Mouse (Mus musculus) CD4-positive, CD25-positive, alpha-beta regulatory T cell, adult 2 months (primary cell): ENCODE results near the gene Boc.
"Not testable (repeated sequence)": the region's sequence is repeated elsewhere in the genome, so short reads cannot be mapped to it uniquely, and the experiment has no call there.

Experiments used
- DNase-seq: peaks from one replicate; pipeline ENCODE4 v3.0.0-alpha.2; 2012; ENCODE audit warnings: low read depth, low spot score

Gene Boc

GRCm38 (mm10) chr16:44491051-44491450 is 67.6 kb downstream of the Boc start:
- no peak for DNase-seq

- no peak for DNase-seq
Observed at GRCm38 (mm10) chr16:44487194-44487593, 71.5 kb downstream of the Boc start.

GRCm38 (mm10) chr16:44486612-44487011 is 72.1 kb downstream of the Boc start:
- DNase-seq = no peak

GRCm38 (mm10) chr16:44485691-44486090 is 73.0 kb downstream of the Boc start:
- DNase-seq = no peak

GRCm38 (mm10) chr16:44484831-44485230 is 73.9 kb downstream of the Boc start:
- no peak for DNase-seq

GRCm38 (mm10) chr16:44484079-44484478 is 74.6 kb downstream of the Boc start:
- peak; percentile 82 for DNase-seq

DNA sequence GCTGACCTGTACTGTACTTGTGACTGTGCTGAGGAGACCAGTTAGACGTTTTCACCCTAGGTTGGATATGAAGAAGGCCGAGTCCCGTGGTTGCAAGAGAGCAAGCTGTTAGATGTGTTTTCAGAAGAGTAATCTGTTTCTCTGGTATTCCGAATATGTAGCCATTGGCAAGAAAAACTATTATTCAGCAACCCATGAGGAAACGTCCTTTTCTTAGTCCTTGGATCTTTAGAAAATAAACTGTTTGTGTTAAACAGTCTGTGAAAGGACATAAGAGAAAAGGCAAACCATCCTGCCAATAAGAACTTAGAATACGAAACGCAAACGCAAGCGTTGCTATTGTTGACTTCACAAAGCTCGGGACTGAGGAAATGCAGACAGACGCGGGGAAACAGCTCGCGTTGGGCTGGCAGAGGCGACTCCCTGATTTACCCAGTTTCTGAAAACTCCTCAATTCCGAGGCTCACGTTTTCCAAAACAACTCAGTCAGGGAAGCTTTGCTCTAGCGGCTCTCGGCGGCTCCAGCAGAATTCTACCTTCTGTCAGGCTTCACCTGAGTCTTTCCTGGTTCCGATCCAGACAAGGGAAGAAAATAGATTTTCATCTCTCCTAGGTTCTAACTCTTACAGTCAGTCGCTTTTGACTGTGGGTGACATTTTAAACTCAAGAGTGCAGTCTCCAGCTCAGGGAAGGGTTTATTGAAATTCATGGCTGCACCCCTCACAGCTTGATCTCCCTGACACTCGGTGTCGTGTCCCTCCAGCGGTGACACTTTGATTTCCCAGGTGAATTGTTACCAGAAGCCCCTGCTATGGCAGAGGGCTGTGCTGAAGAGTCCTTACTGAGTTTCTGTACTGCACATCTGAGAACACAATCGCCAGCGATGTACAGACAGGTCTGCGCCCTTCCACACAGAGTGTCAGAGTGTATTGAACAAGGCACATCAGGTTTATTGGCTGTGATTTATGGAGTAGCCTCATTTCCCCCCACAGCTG is 76.8 kb downstream of the Boc start:
- no peak for DNase-seq

DNA sequence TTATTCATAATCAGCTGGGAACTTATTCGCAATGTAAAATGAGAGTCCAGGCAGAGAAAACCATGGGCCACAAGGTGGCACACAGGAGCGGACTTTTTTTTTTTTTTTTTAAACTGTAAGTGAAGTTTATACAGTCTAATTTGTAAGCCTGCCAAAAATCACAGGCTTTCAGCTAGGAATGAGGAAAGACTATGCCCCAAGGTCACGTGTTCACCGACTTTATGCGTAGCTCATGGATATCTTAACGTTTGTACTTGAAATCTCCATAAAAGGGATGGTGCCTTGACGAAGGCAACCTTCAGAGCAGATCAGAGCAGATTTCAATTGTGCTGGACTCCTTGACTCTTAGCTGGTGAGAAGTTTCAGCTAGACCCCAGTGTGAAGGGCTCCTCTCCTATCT is 78.1 kb downstream of the Boc start:
- DNase-seq = no peak

- no peak for DNase-seq
Observed at GRCm38 (mm10) chr16:44479852-44480251, 78.8 kb downstream of the Boc start.

DNA sequence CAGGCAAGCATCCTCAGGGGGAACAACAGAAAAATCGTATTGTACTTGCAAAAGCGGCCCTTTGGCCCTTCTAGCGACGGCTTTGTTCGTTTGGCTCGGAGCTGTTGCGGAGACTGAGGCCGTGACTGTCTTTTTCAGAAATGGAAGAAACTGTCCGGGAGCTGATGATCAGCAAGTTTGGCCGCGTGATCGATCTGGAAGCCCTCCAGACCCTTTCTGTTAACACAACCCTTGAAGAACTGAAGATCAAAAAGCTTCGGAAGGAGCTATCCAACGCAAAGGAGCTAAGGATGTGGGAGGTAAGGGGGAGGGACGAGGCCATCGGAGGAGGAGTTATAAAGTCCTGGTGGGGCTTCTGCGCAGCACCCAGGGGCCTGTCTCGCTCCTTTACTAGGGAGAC is 79.9 kb downstream of the Boc start:
- DNase-seq = no peak

GRCm38 (mm10) chr16:44475682-44476375 is 82.9 kb downstream of the Boc start:
- DNase-seq = no peak

DNA sequence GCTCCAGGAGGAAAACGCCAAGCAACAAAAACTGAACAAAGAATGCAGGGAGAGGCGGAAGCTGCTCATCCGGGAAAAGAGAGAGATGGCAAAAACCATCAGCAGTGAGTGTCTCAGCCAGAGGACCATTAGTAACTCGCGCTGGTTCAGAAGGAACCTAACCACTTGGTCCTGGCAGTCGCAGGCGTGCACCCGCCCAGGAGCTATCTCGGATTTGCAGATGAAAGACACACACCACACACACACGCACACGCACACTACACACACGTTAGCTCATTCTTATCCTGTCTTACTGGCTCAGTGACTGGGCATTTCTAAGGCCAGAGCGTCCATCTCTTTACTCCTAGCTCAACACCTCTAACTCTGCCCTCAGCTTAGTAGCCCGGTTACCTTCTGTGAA is 83.4 kb downstream of the Boc start:
- DNase-seq = no peak

GRCm38 (mm10) chr16:44460922-44461321 is 97.8 kb downstream of the Boc start:
- DNase-seq = peak; percentile 21

DNA sequence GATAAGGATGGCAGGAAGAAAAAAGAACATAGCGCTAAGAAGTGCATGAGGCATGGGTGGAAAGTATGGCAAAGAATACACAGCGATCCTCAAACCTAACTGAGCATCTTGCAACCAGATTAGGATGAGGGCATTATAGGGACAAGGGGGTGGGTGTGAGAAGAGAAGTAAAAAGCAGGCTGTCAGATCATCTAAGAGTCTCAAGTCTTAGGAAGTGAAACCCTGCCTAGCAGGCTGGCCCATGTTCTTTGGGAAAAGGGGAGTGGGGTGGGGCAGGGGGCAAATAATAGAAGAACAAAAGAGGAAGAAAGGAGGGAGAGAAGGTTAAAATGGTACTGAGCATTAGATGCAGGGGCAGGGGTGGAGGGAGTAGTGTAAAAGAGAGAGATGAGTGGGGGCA is 99.9 kb downstream of the Boc start:
- no peak for DNase-seq

DNA sequence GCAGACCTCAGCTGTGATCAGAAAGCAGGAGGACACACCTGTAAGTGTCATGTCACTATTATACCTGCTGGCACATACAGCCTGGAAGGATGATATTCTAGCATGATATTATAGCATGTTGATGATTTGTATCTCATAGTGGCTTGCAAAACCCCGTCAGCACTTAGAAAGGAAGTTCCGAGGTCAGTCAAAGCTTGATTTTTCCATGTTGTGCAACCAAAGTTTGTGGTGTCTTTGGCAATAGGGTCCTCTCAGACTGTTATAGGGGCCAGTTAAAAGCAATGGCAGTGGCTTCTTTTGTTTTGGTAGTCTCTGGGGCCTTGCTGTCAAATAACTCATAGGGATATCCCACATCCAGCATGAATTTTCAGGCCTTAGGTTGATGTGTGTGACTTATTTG is 100.8 kb downstream of the Boc start:
- DNase-seq = no peak

- not testable (repeated sequence) for DNase-seq
Observed at GRCm38 (mm10) chr16:44441913-44442312, 116.8 kb downstream of the Boc start.

DNA sequence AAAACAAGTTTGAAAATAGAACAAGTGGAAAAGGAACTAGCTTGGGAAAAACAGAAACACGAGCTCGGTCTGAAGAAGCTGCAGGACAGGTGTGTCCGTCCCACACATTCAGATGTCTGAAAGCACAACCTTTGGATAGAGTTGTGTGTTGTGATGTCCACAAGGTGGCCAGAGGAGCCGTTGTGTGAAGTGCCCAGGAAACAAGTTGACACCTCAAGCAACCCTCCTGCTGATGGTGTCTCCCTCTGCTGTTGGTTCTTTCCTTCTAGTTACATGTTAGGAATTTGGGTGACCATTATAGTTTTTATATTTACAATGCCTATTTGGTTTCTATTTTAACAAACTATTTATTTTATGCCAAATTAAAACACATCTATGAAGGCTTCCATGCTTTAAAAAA is 123.2 kb downstream of the Boc start:
- no peak for DNase-seq
